Mouse (Mus musculus): ENCODE measurements at regions not wholly inside any gene's neighbourhood (a gene's known extent, or its start where the extent isn't known, plus 50 kb on each side); places are given as distances from the start of the nearest gene placed in this dataset.

DNA sequence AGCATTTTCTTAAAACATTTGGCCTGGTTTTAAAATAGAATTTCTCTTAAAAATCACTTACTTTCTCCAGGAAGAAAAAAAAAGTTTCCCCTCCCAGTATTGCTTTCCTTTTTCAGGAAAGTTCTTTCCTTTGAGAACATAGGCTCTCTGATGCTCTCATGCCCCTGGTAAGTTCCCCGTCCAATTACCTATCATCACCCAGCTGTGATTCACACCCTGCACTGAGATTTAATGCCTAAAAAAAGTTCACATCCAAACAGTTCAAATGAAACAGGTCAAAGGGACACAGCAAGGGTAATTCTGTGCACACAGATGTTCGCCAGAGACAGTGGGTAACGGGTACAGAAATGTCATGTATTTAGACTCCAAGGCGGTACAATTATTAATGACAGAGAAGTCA, 191.8 kb upstream of the Tll1 start:
- H3K9me3 ChIP-seq (replicated peaks; ENCODE audit: control insufficient read depth, low read length), result no peaks in the 10 kb centered on the region
- no peak overlapping the region for H3K27ac ChIP-seq (ENCODE audit: low read depth, low read length)
- WGBS (ENCODE audit: insufficient replicate concordance), result 45% methylated on average over 4 of the region's 4 CpGs
- no peaks in the 10 kb centered on the region for H3K36me3 ChIP-seq (ENCODE audit: control insufficient read depth, insufficient read depth, low read length)
- no peaks in the 10 kb centered on the region for H3K27me3 ChIP-seq (ENCODE audit: control insufficient read depth, insufficient read depth, low read length)
- no peak for ATAC-seq (replicated peaks; ENCODE audit: insufficient number of reproducible peaks, low FRiP score, low TSS enrichment)
- H3K4me3 ChIP-seq (ENCODE audit: low read depth, low read length), result no peak overlapping the region
- H3K4me1 ChIP-seq (ENCODE audit: control insufficient read depth, insufficient read depth, low read length), result no peaks in the 10 kb centered on the region
- no peak overlapping the region for H3K4me2 ChIP-seq
- no peak overlapping the region for H3K9ac ChIP-seq (ENCODE audit: low read depth, low read length)

DNA sequence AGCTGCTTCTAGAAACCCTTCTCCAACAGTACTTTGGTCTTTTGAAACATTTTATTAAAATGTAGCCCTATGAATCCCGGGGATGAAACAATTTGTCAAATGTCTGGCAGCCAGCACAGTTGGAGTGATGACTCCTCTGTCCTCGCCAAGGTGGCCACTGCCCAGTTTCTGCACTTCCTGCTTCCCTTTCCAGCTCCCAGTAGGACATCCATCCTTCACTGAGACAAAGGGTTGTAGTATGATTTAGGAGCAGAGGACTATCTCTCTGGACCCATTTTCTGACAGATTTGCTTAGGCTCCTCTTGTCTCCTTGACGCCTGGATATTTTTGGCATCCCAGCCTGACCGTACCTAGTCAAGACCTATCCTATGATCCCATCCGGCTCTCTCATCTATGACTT, 189.7 kb upstream of the Tll1 start:
- WGBS (ENCODE audit: insufficient replicate concordance), result 77% methylated on average over 5 of the region's 5 CpGs
- Histone ChIP-seq H3K4me2 (no peak overlapping the region), H3K9me3 (replicated peaks; ENCODE audit: control insufficient read depth, low read length) (no peaks in the 10 kb centered on the region), H3K36me3 (ENCODE audit: control insufficient read depth, insufficient read depth, low read length) (no peaks in the 10 kb centered on the region), H3K27ac (ENCODE audit: low read depth, low read length) (no peak overlapping the region), H3K9ac (ENCODE audit: low read depth, low read length) (no peak overlapping the region), H3K27me3 (ENCODE audit: control insufficient read depth, insufficient read depth, low read length) (no peaks in the 10 kb centered on the region), H3K4me1 (ENCODE audit: control insufficient read depth, insufficient read depth, low read length) (no peaks in the 10 kb centered on the region), H3K4me3 (ENCODE audit: low read depth, low read length) (no peak overlapping the region)
- ATAC-seq (replicated peaks; ENCODE audit: insufficient number of reproducible peaks, low FRiP score, low TSS enrichment), result no peak

DNA sequence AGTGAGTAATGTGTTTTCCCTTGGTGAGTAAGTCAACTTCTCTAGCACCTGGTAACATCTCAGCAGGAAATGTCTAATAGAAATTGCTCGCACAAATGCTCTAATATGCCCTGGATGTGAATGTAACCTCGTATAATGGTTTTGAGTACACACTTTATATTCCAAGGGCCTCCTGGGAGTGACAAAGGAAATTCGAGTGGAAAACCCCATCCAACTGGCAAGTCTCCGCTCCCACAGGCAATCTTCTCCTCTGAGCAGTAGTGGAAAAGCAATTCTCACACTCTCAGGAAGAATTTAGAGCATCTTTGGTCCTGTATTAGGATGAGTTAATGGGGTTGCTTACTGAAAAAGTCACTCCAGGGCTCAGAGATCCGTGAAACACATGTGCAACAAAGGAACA, 183.4 kb upstream of the Tll1 start:
- Histone ChIP-seq H3K27me3 (ENCODE audit: control insufficient read depth, insufficient read depth, low read length) (no peaks in the 10 kb centered on the region), H3K4me2 (no peak overlapping the region), H3K4me1 (ENCODE audit: control insufficient read depth, insufficient read depth, low read length) (no peaks in the 10 kb centered on the region), H3K9me3 (replicated peaks; ENCODE audit: control insufficient read depth, low read length) (no peaks in the 10 kb centered on the region), H3K27ac (ENCODE audit: low read depth, low read length) (no peak overlapping the region), H3K9ac (ENCODE audit: low read depth, low read length) (no peak overlapping the region), H3K4me3 (ENCODE audit: low read depth, low read length) (no peak overlapping the region), H3K36me3 (ENCODE audit: control insufficient read depth, insufficient read depth, low read length) (no peaks in the 10 kb centered on the region)
- no peak for ATAC-seq (replicated peaks; ENCODE audit: insufficient number of reproducible peaks, low FRiP score, low TSS enrichment)
- 75% methylated on average over 5 of the region's 5 CpGs for WGBS (ENCODE audit: insufficient replicate concordance)

DNA sequence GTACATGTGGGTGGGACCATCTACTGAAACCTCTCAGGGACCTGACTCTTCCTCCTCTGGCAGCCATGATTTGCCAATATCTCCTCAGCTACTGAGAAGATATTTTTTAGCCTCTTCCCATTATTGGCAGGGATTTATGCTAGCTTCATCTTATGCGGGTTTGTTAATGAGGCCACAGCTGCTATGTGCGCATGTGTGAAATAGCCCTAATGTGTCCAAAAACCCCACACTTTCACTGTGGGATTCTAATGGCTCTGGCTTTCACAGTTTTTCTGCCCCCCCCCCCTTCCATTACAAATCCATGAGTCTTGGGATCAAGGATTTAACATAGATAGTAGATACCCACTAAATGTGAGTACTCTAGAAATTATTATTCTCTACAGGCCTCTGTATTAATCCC, 182.2 kb upstream of the Tll1 start:
- H3K4me1 ChIP-seq (ENCODE audit: control insufficient read depth, insufficient read depth, low read length), result no peaks in the 10 kb centered on the region
- H3K27ac ChIP-seq (ENCODE audit: low read depth, low read length), result no peak overlapping the region
- no peaks in the 10 kb centered on the region for H3K36me3 ChIP-seq (ENCODE audit: control insufficient read depth, insufficient read depth, low read length)
- H3K4me3 ChIP-seq (ENCODE audit: low read depth, low read length), result no peak overlapping the region
- no peak overlapping the region for H3K9ac ChIP-seq (ENCODE audit: low read depth, low read length)
- WGBS (ENCODE audit: insufficient replicate concordance), result 84% methylated on average over 2 of the region's 2 CpGs
- H3K9me3 ChIP-seq (replicated peaks; ENCODE audit: control insufficient read depth, low read length), result no peaks in the 10 kb centered on the region
- H3K4me2 ChIP-seq, result no peak overlapping the region
- ATAC-seq (replicated peaks; ENCODE audit: insufficient number of reproducible peaks, low FRiP score, low TSS enrichment), result no peak
- no peaks in the 10 kb centered on the region for H3K27me3 ChIP-seq (ENCODE audit: control insufficient read depth, insufficient read depth, low read length)

DNA sequence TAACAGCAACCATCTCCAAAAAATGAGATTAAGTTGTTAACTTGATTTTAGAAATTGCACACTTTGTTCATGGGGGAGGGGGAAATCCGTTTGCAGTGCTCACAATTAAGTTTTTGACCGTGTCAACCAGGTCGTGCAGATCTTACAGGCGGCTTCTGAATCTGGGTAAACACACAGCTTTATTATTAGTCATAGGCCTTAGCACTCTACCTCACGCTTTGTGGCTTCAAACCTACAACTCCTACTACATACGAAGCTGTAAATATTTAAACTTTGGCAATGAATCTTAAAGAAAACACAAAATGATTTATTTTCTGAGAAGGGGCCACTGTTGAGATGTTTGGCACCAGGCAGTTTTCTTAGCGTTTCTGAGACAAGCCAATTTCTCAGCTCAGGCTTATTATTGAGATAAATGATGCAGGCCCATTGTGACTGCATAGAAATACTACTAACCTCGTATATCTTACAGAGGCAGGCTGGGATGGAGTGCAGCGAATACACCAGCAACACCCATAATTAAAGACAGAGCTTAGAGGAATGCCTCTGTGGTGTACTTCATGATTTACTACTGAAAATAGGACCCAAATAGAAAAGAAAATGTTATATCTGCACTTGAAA, 173.8 kb upstream of the Tll1 start:
- Histone ChIP-seq H3K36me3 (ENCODE audit: control insufficient read depth, insufficient read depth, low read length) (no peaks in the 10 kb centered on the region), H3K9me3 (replicated peaks; ENCODE audit: control insufficient read depth, low read length) (no peaks in the 10 kb centered on the region), H3K4me2 (no peak overlapping the region), H3K27ac (ENCODE audit: low read depth, low read length) (no peak overlapping the region), H3K4me1 (ENCODE audit: control insufficient read depth, insufficient read depth, low read length) (no peaks in the 10 kb centered on the region), H3K9ac (ENCODE audit: low read depth, low read length) (no peak overlapping the region), H3K27me3 (ENCODE audit: control insufficient read depth, insufficient read depth, low read length) (no peaks in the 10 kb centered on the region), H3K4me3 (ENCODE audit: low read depth, low read length) (no peak overlapping the region)
- 79% methylated on average over 9 of the region's 9 CpGs for WGBS (ENCODE audit: insufficient replicate concordance)
- no peak for ATAC-seq (replicated peaks; ENCODE audit: insufficient number of reproducible peaks, low FRiP score, low TSS enrichment)

DNA sequence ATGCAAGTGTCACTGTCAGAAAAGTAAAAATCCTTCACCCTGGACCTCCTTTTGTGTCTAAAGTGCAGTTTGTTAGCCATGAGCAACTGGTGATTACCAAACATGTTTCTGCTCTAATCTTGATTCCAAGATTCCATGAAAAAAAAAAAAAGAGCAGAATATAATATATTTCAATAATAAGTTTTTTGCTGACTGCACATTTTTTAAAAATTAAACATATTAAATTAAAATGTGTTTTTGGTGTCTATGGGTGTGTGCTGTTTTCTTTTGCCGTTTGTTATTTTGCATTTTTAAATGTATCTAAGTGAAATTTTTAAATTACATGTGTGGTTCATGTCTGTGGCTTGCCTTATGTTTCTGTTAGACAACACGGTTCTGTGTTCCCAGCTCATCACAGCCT, 171.8 kb upstream of the Tll1 start:
- Histone ChIP-seq H3K4me1 (ENCODE audit: control insufficient read depth, insufficient read depth, low read length) (no peaks in the 10 kb centered on the region), H3K9ac (ENCODE audit: low read depth, low read length) (no peak overlapping the region), H3K27me3 (ENCODE audit: control insufficient read depth, insufficient read depth, low read length) (no peaks in the 10 kb centered on the region), H3K27ac (ENCODE audit: low read depth, low read length) (no peak overlapping the region), H3K9me3 (replicated peaks; ENCODE audit: control insufficient read depth, low read length) (no peaks in the 10 kb centered on the region), H3K4me3 (ENCODE audit: low read depth, low read length) (no peak overlapping the region), H3K36me3 (ENCODE audit: control insufficient read depth, insufficient read depth, low read length) (no peaks in the 10 kb centered on the region), H3K4me2 (no peak overlapping the region)
- ATAC-seq (replicated peaks; ENCODE audit: insufficient number of reproducible peaks, low FRiP score, low TSS enrichment), result no peak
- 69% methylated on average over 2 of the region's 2 CpGs for WGBS (ENCODE audit: insufficient replicate concordance)

DNA sequence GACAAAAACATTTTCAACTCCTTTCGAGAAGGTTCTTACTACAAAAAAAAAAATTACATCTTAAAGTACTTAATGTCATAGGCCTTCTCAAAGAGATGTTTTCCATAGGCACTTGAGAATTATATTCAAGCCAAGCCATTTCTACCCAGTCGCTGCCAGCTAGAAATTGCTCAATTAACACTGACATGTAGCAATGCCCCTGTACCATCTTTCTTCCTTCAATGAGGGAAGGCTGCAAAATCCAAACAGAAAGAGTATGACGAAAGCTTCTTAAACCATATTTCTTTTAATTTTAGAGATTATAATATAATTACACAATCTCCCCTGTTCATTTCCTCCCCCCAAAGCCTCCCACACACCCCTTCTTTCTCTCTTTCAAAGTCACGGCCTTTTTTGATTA, 169.4 kb upstream of the Tll1 start:
- Histone ChIP-seq H3K4me2 (no peak overlapping the region), H3K9me3 (replicated peaks; ENCODE audit: control insufficient read depth, low read length) (no peaks in the 10 kb centered on the region), H3K36me3 (ENCODE audit: control insufficient read depth, insufficient read depth, low read length) (no peaks in the 10 kb centered on the region), H3K4me3 (ENCODE audit: low read depth, low read length) (no peak overlapping the region), H3K4me1 (ENCODE audit: control insufficient read depth, insufficient read depth, low read length) (no peaks in the 10 kb centered on the region), H3K27me3 (ENCODE audit: control insufficient read depth, insufficient read depth, low read length) (no peaks in the 10 kb centered on the region), H3K9ac (ENCODE audit: low read depth, low read length) (no peak overlapping the region), H3K27ac (ENCODE audit: low read depth, low read length) (no peak overlapping the region)
- WGBS (ENCODE audit: insufficient replicate concordance), result 85% methylated on average over 4 of the region's 4 CpGs
- ATAC-seq (replicated peaks; ENCODE audit: insufficient number of reproducible peaks, low FRiP score, low TSS enrichment), result no peak

DNA sequence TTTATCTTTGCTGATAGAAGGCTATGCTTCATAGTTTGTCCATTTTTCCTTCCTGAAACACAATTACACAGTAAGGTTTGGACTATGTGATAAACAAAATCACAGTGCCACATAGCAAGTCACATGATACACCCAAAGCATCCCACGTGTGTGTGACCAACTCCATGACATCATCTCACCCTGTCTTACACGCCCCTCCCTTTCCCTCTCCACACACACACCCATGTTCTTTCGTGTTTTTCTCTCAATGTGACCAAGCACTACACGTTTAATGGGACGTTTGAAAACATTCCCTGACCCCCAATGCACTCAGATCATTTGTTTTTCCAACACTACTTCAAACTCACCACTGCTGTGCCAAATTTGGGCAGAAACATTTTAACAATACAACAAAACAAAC, 168.9 kb upstream of the Tll1 start:
- no peak for ATAC-seq (replicated peaks; ENCODE audit: insufficient number of reproducible peaks, low FRiP score, low TSS enrichment)
- H3K9ac ChIP-seq (ENCODE audit: low read depth, low read length), result no peak overlapping the region
- H3K36me3 ChIP-seq (ENCODE audit: control insufficient read depth, insufficient read depth, low read length), result no peaks in the 10 kb centered on the region
- 60% methylated on average over 5 of the region's 5 CpGs for WGBS (ENCODE audit: insufficient replicate concordance)
- H3K4me1 ChIP-seq (ENCODE audit: control insufficient read depth, insufficient read depth, low read length), result peaks cover 5% of the 10 kb centered on the region; the same call in 1 of the 2 replicates
- H3K27ac ChIP-seq (ENCODE audit: low read depth, low read length), result no peak overlapping the region
- H3K4me3 ChIP-seq (ENCODE audit: low read depth, low read length), result no peak overlapping the region
- no peaks in the 10 kb centered on the region for H3K9me3 ChIP-seq (replicated peaks; ENCODE audit: control insufficient read depth, low read length)
- no peak overlapping the region for H3K4me2 ChIP-seq
- no peaks in the 10 kb centered on the region for H3K27me3 ChIP-seq (ENCODE audit: control insufficient read depth, insufficient read depth, low read length)

DNA sequence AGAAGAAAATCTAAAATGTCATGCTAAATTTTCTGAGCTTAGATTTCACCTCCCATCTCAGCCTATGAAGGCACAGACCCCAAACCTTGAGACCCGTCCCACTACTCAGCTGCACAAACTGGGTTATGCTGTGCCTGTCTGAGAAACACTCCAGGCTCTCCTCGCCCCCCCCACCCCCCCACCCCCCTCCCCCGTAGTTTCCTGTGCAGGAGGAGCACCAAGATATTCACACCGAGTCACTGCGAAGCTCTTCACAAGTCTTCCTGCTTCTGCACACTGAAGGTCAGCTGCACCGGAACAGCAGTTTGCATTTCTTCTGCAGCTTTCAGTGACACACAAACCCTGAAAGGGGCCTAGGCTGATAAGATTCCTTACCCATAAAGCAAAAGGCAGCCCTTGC, 163.9 kb upstream of the Tll1 start:
- no peaks in the 10 kb centered on the region for H3K9me3 ChIP-seq (replicated peaks; ENCODE audit: control insufficient read depth, low read length)
- H3K27me3 ChIP-seq (ENCODE audit: control insufficient read depth, insufficient read depth, low read length), result no peaks in the 10 kb centered on the region
- 3% methylated on average over 6 of the region's 6 CpGs for WGBS (ENCODE audit: insufficient replicate concordance)
- H3K4me2 ChIP-seq, result peak overlapping the region; percentile 42
- no peak overlapping the region for H3K9ac ChIP-seq (ENCODE audit: low read depth, low read length)
- peaks cover 13% of the 10 kb centered on the region for H3K4me1 ChIP-seq (ENCODE audit: control insufficient read depth, insufficient read depth, low read length)
- H3K36me3 ChIP-seq (ENCODE audit: control insufficient read depth, insufficient read depth, low read length), result no peaks in the 10 kb centered on the region
- H3K27ac ChIP-seq (ENCODE audit: low read depth, low read length), result 0 out of 2 replicates have a peak overlapping the region, but pooled peaks have one; percentile 22
- ATAC-seq (replicated peaks; ENCODE audit: insufficient number of reproducible peaks, low FRiP score, low TSS enrichment), result no peak
- no peak overlapping the region for H3K4me3 ChIP-seq (ENCODE audit: low read depth, low read length)
